Mouse (Mus musculus): Measurements from ENCODE around the gene Igfbp7.
A peak's percentile ranks its signal among the peaks of the same experiment; 100 is the strongest.

DNA sequence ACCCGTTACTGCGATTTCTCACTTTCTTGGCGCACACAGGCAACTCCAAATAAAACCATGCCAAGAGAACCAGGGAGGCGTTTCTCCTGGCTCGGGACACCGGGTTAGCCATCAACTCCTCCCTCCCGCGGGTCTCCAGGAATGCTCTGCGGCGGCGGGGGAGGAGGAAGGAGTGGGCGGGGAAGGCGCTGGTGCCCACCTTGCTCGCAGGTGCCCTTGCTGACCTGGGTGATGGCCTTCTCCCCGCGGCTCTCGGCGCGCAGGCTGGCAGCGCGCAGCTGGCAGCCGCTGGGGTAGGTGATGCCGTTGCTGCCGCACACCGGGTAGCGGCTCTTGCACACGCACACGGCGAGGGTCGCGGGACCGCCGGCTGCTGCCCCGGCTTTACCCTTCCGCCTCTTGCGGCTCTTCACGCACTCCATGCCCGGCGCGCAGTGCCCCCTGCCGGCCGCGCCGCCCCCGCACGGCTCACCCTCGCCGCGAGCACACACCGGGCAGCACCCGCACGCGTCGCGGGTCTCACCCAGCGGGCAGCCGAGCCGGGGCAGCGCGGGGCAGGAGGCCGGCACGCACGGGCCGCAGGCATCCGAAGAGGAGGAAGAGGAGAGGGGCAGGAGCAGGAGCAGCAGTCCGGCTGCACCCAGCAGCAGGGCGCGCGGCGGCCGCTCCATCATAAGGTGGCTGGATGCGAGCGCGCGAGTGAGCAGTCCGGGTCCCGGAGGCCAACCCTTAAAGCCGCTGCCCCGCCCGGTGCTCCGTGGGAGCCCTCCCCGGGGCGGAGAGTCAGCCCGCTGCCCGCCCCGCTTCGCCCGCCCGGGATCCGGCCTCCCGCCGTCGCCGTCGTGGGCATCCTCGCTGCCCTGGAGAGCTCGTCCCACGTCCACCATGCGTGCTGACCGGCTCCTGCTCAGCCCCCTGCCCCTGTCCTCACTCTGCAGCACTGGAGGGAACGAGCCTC, at the start of gene Igfbp7:
- TF ChIP-seq CTCF (IDR thresholded peaks at IDR 0.05; ENCODE audit: insufficient read depth, low read length): 0 out of 2 replicates have a peak, but pooled peaks have one; percentile 8
- peak; percentile 70; the same call in 1 of the 2 replicates for TF ChIP-seq POLR2A (IDR thresholded peaks at IDR 0.05; ENCODE audit: borderline replicate concordance, extremely low read depth, low read depth, low read length)

Measured in lung, adult 2 months (tissue).